Mouse (Mus musculus) CH12F3 (cell line): ENCODE results near the gene Cntn3.

ENCODE experiments used
- in situ Hi-C: fragments of 300-500 bp; cut with MboI; formaldehyde crosslinking; loops from 2 replicates; pipeline ENCODE4 v1.14.3; 2020; ENCODE audit warnings: low sequenced_read_pairs

Cntn3 gene

GRCm38 (mm10) chr6:102485509-102485908 lies 87.4 kb downstream of the Cntn3 start:
- in situ Hi-C loops = no loop called here

DNA sequence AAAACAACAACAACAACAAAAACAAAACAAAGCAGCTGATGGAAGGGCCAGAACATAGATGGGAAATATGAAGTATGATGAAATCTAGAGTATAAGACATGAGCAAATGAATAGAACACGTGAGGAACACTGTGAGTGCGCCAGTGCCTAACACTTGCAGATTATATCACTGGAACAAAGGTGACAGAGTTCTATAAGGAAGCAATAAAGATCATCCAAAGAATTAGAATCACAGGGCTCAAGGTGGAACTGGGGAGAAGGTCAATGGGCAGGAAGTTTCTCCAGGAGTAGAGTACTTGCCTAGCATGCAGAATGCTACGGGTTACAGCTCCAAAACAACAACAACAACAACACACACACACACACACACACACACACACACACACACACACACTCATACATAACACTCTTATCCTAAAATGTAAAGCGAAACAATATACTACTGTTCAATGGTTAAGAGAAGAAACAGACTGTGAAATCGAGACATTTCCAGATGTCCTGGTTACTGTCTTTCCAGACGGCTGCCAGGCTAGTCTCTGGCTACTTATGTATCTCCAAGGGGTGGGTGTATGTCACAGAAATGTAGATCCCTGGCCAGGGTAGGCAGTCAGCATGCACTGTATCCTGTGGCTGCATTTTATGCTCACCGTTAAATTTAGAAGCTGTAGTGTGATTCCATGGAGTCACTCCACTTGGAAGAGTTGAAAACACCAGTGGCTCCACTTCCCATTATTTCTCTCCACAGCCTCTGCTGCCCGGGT lies 94.4 kb downstream of the Cntn3 start:
- in situ Hi-C loops = no loop called here

GRCm38 (mm10) chr6:102438353-102438752 lies 134.5 kb downstream of the Cntn3 start:
- in situ Hi-C loops = no loop called here

DNA sequence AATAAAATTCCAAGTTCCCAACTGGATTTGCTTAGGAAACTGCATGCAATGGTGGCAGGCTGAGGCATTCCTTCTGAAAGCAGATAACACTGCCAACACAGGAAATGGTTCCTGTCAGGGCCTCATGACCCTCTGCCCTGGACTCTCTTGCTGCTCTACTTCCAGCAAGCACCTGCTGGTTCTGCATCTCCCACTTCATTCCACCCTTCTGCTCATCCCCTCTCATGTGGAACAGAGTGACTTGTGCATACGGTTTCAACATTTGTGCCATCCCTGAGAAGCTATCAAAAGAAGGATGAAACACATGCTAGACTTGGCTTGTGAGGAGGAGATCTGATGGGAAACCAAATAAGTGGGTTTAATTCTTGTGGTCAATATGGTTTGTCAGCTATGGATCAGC lies 145.4 kb downstream of the Cntn3 start:
- in situ Hi-C loops = no loop called here

- in situ Hi-C loops = no loop called here
Observed at GRCm38 (mm10) chr6:102421781-102422180, 151.1 kb downstream of the Cntn3 start.

GRCm38 (mm10) chr6:102388590-102388989 lies 184.3 kb downstream of the Cntn3 start:
- in situ Hi-C loops = no loop called here

DNA sequence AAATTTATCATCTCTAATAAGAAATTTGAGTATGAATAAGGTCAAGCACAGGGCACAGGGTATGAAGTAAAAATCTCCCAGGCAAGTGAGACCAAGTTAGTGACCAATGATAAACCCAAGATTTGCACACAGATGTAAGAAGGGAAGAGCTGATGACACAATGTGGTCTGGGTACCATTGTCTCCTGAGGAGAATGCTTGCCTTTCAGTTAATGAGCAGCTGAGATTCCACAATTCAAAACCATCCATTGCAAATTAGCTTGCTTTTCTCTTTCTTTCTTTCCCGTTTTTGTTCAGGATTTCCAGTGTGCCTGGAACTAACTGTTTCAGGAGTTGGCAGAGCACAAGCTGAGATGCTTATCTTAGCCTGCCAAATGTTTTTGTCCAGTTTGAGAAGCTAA lies 200.8 kb downstream of the Cntn3 start:
- in situ Hi-C loops = no loop called here

GRCm38 (mm10) chr6:102363880-102364279 lies 209.0 kb downstream of the Cntn3 start:
- in situ Hi-C loops = no loop called here

GRCm38 (mm10) chr6:102363291-102363832 lies 209.5 kb downstream of the Cntn3 start:
- in situ Hi-C loops = no loop called here

DNA sequence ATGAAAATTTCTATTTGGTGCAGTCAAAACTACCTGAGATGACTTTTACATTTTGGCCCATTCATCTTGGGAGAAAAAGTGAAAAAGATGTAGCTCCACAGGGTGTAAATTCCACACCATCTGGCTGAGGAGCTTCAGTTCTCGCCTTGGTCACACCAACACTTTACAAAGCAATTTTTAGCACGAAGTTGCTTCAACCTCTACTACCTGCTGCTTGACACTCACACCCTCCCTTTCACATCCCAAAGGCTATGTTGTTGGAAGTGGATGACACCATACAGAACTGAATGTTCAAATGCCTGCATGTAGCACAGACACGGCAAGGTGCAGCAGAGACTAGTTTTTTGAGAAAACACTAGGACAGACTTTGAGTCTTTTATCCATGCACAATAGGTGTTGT lies 240.8 kb downstream of the Cntn3 start:
- in situ Hi-C loops = no loop called here

DNA sequence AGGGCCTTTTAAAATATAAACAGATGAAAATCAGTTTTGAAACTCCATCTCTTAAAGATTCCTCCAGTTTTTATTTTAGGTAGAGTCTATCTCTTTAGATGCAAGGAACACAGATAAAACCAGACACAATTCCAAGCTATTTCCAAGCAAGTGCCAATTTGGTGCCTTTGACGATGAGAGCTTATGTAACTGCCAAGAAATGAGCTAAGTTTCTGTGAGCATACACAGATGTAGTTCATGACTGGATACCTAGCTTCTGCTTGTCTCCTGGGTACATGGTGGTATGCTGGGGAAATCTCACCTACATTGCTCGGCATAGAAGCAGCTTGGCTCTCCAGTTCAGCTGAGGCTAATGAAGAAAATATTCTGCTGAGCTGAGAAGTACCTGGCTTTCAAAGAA lies 246.2 kb downstream of the Cntn3 start:
- in situ Hi-C loops = no loop called here

DNA sequence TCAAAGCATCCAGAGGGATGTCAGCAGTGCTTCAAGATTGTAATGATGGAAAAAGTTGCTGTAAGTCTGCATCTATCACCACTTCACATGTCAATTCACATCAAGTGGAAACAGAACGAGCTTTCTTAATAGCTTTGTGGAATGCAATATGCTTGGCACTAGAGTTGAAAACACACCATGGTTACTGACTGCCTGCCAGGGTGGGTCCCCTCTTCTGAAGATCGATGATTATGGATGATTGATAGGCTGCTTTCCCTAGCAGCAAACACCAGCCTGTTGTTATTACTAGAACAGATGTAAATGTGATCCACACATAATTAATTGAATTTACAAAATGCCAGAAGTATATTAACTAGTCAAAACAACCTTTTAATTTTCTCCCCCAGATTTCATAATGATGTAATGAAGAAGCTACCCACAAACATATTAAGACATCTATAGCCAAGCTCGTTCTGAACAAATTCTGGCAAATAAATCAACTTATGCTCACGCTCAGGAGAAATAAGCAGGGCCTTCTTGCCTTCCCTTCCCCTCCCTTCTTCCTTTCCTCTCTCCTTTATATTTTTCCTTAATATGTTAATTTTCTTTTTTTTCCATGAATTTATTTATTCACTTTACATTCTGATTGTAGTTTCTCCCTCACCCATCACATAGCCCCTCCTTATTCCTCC lies 250.2 kb downstream of the Cntn3 start:
- in situ Hi-C loops = no loop called here

- in situ Hi-C loops = no loop called here
Observed at GRCm38 (mm10) chr6:102319755-102320154, 253.1 kb downstream of the Cntn3 start.

DNA sequence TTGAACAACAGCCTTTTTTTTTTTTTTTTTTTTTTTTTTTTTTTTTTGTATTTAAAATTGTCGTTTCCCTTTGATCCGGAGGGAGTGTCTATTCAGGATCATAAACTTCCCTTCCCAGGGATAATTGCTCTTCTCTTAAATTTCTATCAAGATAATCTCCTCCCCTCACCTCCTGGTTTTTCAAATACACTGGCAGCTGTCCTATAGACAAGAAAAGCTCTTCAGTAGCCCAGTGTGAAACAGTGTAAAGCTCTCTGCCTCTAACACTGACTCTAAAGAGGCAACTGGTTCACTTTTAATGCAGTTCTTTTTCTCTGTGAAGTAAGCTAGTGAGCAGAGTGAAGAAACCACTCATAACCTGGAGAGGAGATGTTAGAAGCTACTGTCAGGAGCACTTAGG lies 290.0 kb downstream of the Cntn3 start:
- in situ Hi-C loops = no loop called here

- in situ Hi-C loops = no loop called here
Observed at GRCm38 (mm10) chr6:102231015-102231414, 341.9 kb downstream of the Cntn3 start.

DNA sequence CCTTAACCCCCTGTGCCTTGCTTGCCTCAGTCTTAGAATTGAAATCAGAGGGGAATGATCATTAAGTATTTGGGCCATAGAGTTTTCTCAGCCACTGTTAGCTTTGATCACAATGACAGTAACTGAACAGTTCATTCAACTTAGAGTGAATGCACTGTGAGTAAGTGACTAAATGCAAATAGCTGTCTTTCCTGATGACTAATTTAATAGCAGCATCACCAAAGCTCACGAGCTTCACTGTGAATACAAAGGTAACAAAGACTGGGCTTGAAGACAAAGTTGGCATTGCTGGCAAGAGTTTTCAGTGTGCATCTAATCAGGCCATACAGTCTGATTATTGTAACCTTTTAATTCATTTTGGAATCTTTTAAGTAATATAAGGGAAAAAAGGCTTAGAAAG lies 386.6 kb downstream of the Cntn3 start:
- in situ Hi-C loops = no loop called here

DNA sequence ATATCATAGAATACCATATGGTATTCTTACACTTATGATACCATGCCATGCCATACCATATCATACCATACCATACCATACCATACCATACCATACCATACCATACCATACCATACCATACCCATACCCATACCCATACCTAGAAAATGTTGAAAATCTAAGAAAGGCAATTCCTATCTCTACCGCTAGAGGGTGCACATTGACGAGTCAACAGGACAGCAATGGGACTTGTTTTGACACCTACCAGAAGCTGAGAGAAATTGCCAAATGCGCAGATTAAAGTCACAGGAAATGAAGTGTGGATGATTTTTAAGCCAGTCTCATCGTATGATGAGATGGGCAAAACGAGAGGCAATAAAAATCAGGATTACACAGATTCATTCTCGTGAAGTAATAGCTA lies 402.0 kb downstream of the Cntn3 start:
- in situ Hi-C loops = no loop called here

DNA sequence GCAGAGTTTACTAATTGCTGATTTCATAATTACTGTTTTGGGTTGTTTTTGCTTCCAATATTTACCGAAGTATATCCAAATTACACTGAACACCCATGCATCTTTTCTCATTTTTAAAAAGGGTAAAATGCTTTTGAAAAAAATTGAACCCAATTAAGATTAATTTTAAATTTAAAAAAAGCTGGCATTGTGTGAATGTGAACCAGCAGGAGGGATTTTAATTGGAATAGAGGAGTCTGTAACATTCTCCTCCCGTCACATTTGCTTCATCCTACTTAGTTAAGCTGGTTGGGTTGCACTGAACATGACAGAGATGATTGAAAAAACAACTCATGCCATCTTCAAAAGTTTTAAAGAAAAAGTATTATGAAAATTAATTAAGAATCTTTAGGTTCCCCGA lies 411.7 kb downstream of the Cntn3 start:
- in situ Hi-C loops = no loop called here

DNA sequence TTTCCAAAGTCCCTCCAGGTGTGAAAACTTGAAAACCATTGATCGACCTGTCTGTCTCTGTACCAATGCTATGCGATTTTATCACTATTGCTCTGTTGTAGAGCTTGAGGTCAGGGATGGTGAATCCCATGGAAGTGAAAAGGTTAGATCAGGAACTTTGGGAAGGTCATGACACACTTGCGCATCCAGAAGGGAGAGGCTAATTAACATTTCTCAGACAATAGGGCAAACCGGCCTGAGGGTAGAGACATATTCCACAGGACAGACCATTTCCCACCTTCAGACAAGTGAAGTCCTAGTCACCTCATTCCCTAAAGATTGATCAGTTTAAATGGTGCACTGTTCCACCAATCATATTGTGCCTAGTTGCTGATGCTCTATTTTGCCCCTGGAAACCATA lies 451.2 kb downstream of the Cntn3 start:
- in situ Hi-C loops = no loop called here

- in situ Hi-C loops = no loop called here
Observed at GRCm38 (mm10) chr6:102120003-102120402, 452.9 kb downstream of the Cntn3 start.

DNA sequence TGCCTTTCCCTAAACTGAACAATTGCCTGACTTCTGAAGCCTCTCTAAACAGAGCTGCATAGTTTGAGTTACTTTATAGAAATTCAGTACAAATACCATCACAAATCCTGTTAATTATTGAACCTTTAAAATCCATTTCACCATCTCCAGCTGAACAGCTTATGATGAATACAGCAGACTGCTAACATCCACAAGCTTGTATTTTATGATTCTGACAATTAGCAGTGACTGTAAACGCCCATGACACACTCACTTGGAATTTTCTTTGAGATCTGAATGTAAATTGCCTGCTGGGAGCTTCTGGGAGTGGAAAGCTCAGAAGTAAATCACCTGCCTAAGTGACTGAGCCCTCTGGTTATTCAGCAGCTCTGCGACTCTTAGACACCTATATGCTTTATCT lies 459.3 kb downstream of the Cntn3 start:
- in situ Hi-C loops = no loop called here
